Mouse (Mus musculus): ENCODE results near the gene Zbtb7a.

DNA sequence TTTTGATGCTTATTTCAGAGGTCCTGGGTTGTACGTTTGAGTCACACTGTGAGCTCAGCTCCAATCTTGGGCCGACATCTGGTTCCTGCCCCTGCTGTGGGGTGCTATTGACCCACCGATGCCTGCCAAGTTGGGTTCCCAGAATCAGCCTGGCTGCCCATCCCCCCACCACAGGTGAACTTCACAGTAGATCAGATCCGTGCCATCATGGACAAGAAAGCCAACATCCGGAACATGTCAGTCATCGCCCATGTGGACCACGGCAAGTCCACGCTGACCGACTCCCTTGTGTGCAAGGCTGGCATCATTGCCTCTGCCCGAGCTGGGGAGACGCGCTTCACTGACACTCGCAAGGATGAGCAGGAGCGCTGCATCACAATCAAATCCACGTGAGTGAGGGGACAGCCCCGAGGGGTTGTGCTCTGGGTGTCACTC lies 42.5 kb downstream of the Zbtb7a start:
- TF ChIP-seq GATA1 (IDR thresholded peaks at IDR 0.05; ENCODE audit: low read length) (peak; percentile 16; the same call in 1 of the 2 replicates), TAL1 (IDR thresholded peaks at IDR 0.05; ENCODE audit: low read length) (peak; percentile 16; the same call in 1 of the 3 replicates)

Measured in erythroblast, embryonic 14.5 days (primary cell).